Mouse (Mus musculus) lung, postnatal 10 days (tissue): ENCODE data around the gene Hdhd3.

ENCODE experiments used
- DNase-seq: peaks from one replicate; pipeline ENCODE4 v3.0.0; 2021

Gene Hdhd3

GRCm38 (mm10) chr4:62475131-62475530 is 28.1 kb downstream of the Hdhd3 start:
- DNase-seq, result no peak

- DNase-seq, result no peak
Observed at GRCm38 (mm10) chr4:62472071-62472470, 31.2 kb downstream of the Hdhd3 start.

- peak; percentile 87 for DNase-seq
Observed at GRCm38 (mm10) chr4:62470598-62471051, 32.6 kb downstream of the Hdhd3 start, which contains the start of gene Wdr31. Gene Wdr31, minus strand, starts transcription at chr4:62470896.

GRCm38 (mm10) chr4:62468158-62468557 is 35.1 kb downstream of the Hdhd3 start:
- DNase-seq, result no peak

GRCm38 (mm10) chr4:62463124-62463523 is 40.1 kb downstream of the Hdhd3 start:
- no peak for DNase-seq

GRCm38 (mm10) chr4:62460348-62460747 is 42.9 kb downstream of the Hdhd3 start:
- DNase-seq, result no peak

GRCm38 (mm10) chr4:62459081-62459480 is 44.2 kb downstream of the Hdhd3 start:
- peak; percentile 38 for DNase-seq

- peak; percentile 68 for DNase-seq
Observed at GRCm38 (mm10) chr4:62454995-62455394, 48.3 kb downstream of the Hdhd3 start.
